Mouse (Mus musculus): ENCODE measurements at regions not wholly inside any gene's neighbourhood (a gene's known extent, or its start where the extent isn't known, plus 50 kb on each side); places are given as distances from the start of the nearest gene placed in this dataset.

DNA sequence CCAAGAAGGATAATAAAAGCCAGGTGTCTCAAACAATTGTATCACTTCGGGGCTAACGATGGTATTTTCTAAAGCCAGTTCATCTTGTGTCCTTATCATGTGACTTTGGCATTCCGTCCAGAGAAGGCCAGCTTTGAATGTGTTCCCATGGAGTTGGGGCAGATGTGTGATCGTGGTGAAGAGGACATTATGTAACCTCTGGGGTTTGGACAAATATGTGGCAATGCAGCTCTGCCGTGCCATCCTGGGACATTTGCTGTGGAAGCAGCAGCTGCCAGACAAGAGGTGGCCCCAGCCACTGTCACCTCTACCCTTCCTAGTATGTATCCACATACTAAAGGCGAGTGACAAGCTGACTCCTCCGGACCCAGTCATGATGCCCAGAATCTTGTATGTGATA lies 60.8 kb upstream of the Prok2 start:
- no peak for DNase-seq (ENCODE audit: low spot score in 2 of 2)

GRCm38 (mm10) chr6:99785212-99785611 lies 59.0 kb upstream of the Prok2 start:
- DNase-seq (ENCODE audit: low spot score in 2 of 2): no peak

DNA sequence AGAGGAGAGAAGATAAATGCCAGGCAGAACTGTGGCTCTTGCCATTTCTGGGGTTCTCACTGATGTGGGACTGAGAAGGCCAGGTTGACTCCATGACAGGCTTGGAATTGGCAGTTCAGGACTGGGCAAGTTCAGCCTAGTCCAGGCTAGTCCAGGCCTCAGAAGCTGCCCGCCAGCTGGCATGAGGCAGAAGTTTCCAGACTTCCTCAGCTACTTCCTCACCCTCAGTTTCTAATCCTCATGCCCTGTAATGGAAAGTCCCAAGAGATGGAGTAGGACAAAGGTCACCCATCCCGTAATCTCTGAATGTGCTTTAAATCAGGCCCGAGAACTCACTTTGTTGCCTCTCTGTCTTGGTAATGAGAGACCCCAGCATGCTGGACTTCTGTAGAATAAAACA lies 58.6 kb upstream of the Prok2 start:
- no peak for DNase-seq (ENCODE audit: low spot score in 2 of 2)

DNA sequence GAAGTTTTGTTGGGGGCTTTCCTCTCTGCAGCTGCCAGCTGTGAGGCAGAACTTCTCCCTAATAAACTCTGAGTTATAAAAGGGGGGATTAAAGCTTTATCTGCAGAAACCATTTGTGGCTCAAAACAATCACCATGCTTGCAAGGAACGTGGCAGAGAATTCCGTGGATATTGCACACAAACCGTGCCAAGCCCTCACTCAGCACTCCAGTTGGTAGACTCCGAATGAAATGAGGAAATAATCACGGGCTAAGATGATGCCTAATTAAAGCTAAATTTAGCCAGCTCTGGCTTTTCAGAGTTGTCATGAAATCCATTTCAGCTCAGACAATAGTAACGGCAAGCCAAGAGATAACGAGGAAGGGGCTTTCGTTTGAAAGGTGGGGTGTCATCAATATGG lies 58.1 kb upstream of the Prok2 start:
- DNase-seq (ENCODE audit: low spot score in 2 of 2): no peak

DNA sequence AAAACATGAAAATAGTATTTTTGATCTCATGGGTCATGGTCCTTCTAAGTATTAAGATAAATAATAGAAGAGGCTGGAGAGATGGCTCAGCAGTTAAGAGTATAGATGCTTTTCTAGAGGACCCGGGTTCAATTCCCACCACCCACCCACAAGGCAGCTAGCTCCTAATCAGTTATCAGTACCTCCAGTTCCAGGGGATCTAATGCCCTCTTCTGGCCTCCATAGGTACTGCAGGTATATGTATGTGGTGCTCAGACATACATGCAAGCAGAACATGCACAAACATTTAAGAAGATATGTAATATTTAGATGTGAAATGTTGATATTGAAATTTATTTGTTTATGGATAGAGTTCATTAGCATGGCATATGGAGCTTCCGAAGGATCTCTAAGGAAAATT lies 56.8 kb upstream of the Prok2 start:
- DNase-seq (ENCODE audit: low spot score in 2 of 2): peak in 1 of 2 experiments; percentile 32
